Mouse (Mus musculus): ENCODE measurements around the gene Fanci. TPM values are rescaled to one million over a fixed set of nuclear protein-coding genes. Genes with fewer than 3 reads are reported as not detected.

Gene Fanci
- polyA plus RNA-seq, 1 experiment from 2014 or later: 14.5 TPM

- H3K4me2 ChIP-seq: no peak overlapping the region
- H3K27ac ChIP-seq: no peak overlapping the region
- no peaks in the 10 kb centered on the region for H3K9me3 ChIP-seq
- no peak overlapping the region for H3K9ac ChIP-seq
- H3K27me3 ChIP-seq: no peaks in the 10 kb centered on the region
- WGBS: 62% methylated on average over 5 of the region's 5 CpGs
- H3K36me3 ChIP-seq: no peaks in the 10 kb centered on the region
- no peak for ATAC-seq (ENCODE audit: borderline replicate concordance, extremely low read depth, low FRiP score, low TSS enrichment)
- peaks cover 10% of the 10 kb centered on the region; the same call in 1 of the 2 replicates for H3K4me1 ChIP-seq
- H3K4me3 ChIP-seq: no peak overlapping the region
Measured at GRCm38 (mm10) chr7:79390141-79390708, 1.5 kb upstream of the Fanci start.

DNA sequence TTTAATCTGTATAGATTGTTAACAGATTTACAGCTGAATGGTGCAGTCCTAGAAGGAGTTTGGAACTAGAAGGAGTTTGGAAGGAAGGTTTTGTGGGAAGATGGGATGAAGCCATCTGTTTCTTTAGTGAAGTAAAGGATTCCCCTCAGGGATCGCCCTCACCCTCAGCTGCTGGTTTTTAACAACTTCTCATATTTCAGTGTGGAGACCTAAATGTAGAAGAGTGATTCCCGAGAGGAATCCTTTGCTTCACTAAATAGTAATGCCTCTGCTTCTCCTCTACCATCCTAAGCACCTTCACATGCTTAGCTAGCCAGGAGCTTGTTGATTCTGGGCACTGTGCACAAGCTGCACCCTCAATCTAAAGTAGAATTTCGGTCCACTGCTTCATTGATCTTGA lies 258 bp upstream of the Fanci start:
- ATAC-seq (ENCODE audit: borderline replicate concordance, extremely low read depth, low FRiP score, low TSS enrichment): no peak
- Histone ChIP-seq H3K9me3 (no peaks in the 10 kb centered on the region), H3K36me3 (no peaks in the 10 kb centered on the region), H3K27me3 (no peaks in the 10 kb centered on the region), H3K9ac (peak overlapping the region; percentile 80), H3K4me1 (peaks cover 10% of the 10 kb centered on the region; the same call in 1 of the 2 replicates), H3K4me3 (peak overlapping the region; percentile 87), H3K4me2 (peak overlapping the region; percentile 96), H3K27ac (peak overlapping the region; percentile 90)
- WGBS: 2% methylated on average over 3 of the region's 3 CpGs

- WGBS: 43% methylated on average over 9 of the region's 9 CpGs
- Histone ChIP-seq H3K27me3 (no peaks in the 10 kb centered on the region), H3K4me2 (peak overlapping the region; percentile 96), H3K9ac (peak overlapping the region; percentile 80; the same call in 1 of the 2 replicates), H3K4me1 (peaks cover 10% of the 10 kb centered on the region; the same call in 1 of the 2 replicates), H3K9me3 (no peaks in the 10 kb centered on the region), H3K27ac (peak overlapping the region; percentile 90), H3K4me3 (peak overlapping the region; percentile 87), H3K36me3 (no peaks in the 10 kb centered on the region; the same call in 1 of the 2 replicates)
- ATAC-seq (ENCODE audit: borderline replicate concordance, extremely low read depth, low FRiP score, low TSS enrichment): peak; percentile 29; the same call in 1 of the 2 replicates
Measured at GRCm38 (mm10) chr7:79392860-79393513, 1.3 kb downstream of the Fanci start.

GRCm38 (mm10) chr7:79393924-79394323 lies 2.2 kb downstream of the Fanci start:
- H3K9ac ChIP-seq: no peak overlapping the region
- H3K27me3 ChIP-seq: no peaks in the 10 kb centered on the region
- no peak overlapping the region for H3K4me3 ChIP-seq
- no peak overlapping the region for H3K4me2 ChIP-seq
- H3K4me1 ChIP-seq: peaks cover 10% of the 10 kb centered on the region; the same call in 1 of the 2 replicates
- no peaks in the 10 kb centered on the region for H3K9me3 ChIP-seq
- 96% methylated on average over 7 of the region's 7 CpGs for WGBS
- ATAC-seq (ENCODE audit: borderline replicate concordance, extremely low read depth, low FRiP score, low TSS enrichment): no peak
- no peaks in the 10 kb centered on the region; the same call in 1 of the 2 replicates for H3K36me3 ChIP-seq
- H3K27ac ChIP-seq: no peak overlapping the region

GRCm38 (mm10) chr7:79394666-79395065 lies 2.9 kb downstream of the Fanci start:
- H3K4me3 ChIP-seq: no peak overlapping the region
- no peak overlapping the region for H3K9ac ChIP-seq
- H3K27me3 ChIP-seq: no peaks in the 10 kb centered on the region
- WGBS: 81% methylated on average over 7 of the region's 7 CpGs
- no peaks in the 10 kb centered on the region; the same call in 1 of the 2 replicates for H3K36me3 ChIP-seq
- H3K4me2 ChIP-seq: no peak overlapping the region
- peaks cover 10% of the 10 kb centered on the region; the same call in 1 of the 2 replicates for H3K4me1 ChIP-seq
- H3K27ac ChIP-seq: no peak overlapping the region
- H3K9me3 ChIP-seq: no peaks in the 10 kb centered on the region
- ATAC-seq (ENCODE audit: borderline replicate concordance, extremely low read depth, low FRiP score, low TSS enrichment): no peak

GRCm38 (mm10) chr7:79395186-79395585 lies 3.5 kb downstream of the Fanci start:
- no peak overlapping the region for H3K27ac ChIP-seq
- no peak overlapping the region for H3K4me3 ChIP-seq
- no peak overlapping the region for H3K9ac ChIP-seq
- WGBS: 77% methylated on average over 7 of the region's 7 CpGs
- no peaks in the 10 kb centered on the region for H3K27me3 ChIP-seq
- H3K4me2 ChIP-seq: no peak overlapping the region
- no peak for ATAC-seq (ENCODE audit: borderline replicate concordance, extremely low read depth, low FRiP score, low TSS enrichment)
- H3K4me1 ChIP-seq: peaks cover 10% of the 10 kb centered on the region; the same call in 1 of the 2 replicates
- H3K9me3 ChIP-seq: no peaks in the 10 kb centered on the region
- no peaks in the 10 kb centered on the region; the same call in 1 of the 2 replicates for H3K36me3 ChIP-seq

DNA sequence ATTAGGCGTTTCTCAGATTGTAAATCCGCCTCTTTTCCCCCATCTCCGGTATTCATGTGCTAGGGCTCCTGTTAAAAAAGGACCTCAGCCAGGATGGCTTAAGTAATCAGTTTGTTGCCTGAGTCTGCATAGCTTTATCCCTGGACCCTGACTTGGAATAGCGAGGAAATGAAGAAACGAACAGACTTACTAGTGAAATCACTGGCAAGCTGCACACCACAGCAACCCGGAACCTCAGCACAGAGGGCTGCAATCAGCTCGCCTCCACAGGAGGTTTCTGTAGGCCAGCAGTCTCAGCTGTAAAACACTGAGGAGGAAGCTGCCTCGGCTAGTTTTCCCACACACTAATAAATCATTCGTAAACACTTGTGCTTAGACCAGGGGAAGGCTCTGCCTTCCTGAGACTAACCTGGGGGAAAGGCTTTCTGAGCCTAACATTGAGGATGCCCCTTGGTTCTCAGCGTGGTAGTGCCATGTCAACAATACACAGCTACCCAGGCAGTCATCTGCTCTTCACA lies 5.8 kb downstream of the Fanci start:
- WGBS: 73% methylated on average over 10 of the region's 10 CpGs
- H3K4me3 ChIP-seq: no peak overlapping the region
- ATAC-seq (ENCODE audit: borderline replicate concordance, extremely low read depth, low FRiP score, low TSS enrichment): no peak

DNA sequence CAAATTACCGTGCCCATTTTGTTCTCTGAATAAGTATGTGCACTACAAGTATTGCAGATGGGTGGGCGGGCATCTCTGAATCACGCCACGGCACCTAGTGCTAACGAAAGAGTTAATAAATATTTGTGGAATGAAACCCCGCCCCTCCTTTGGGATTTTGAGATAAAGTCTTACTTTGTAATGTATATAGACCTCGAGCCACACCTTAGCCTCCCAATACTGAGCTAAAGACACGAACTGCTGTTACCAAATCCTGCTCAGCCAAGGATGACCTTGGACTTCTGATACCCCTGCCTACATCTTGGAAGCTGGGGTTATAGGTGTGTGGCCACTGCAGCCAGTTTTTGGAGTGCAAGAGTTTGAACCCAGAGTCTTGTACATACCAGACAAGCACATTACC lies 6.7 kb downstream of the Fanci start:
- WGBS: 58% methylated on average over 8 of the region's 8 CpGs
- H3K4me3 ChIP-seq: no peak overlapping the region
- H3K4me1 ChIP-seq: no peaks in the 10 kb centered on the region
- H3K27ac ChIP-seq: no peak overlapping the region
- no peaks in the 10 kb centered on the region; the same call in 1 of the 2 replicates for H3K36me3 ChIP-seq
- no peak for ATAC-seq (ENCODE audit: borderline replicate concordance, extremely low read depth, low FRiP score, low TSS enrichment)
- H3K27me3 ChIP-seq: no peaks in the 10 kb centered on the region
- no peak overlapping the region for H3K9ac ChIP-seq
- H3K4me2 ChIP-seq: no peak overlapping the region
- H3K9me3 ChIP-seq: no peaks in the 10 kb centered on the region

More for the DNA sequence above, 5.8 kb downstream of the Fanci start:
- no peaks in the 10 kb centered on the region for H3K9me3 ChIP-seq
- no peak overlapping the region for H3K4me2 ChIP-seq
- no peaks in the 10 kb centered on the region; the same call in 1 of the 2 replicates for H3K36me3 ChIP-seq
- peaks cover 5% of the 10 kb centered on the region; the same call in 1 of the 2 replicates for H3K4me1 ChIP-seq
- H3K9ac ChIP-seq: no peak overlapping the region
- H3K27ac ChIP-seq: no peak overlapping the region
- no peaks in the 10 kb centered on the region for H3K27me3 ChIP-seq

- Histone ChIP-seq H3K9ac (no peak overlapping the region), H3K27me3 (no peaks in the 10 kb centered on the region), H3K36me3 (no peaks in the 10 kb centered on the region; the same call in 1 of the 2 replicates), H3K9me3 (no peaks in the 10 kb centered on the region), H3K4me1 (no peaks in the 10 kb centered on the region), H3K27ac (no peak overlapping the region), H3K4me2 (no peak overlapping the region), H3K4me3 (no peak overlapping the region)
- ATAC-seq (ENCODE audit: borderline replicate concordance, extremely low read depth, low FRiP score, low TSS enrichment): no peak
- WGBS: 61% methylated on average over 12 of the region's 12 CpGs
Measured at GRCm38 (mm10) chr7:79398971-79399370, 7.2 kb downstream of the Fanci start.

- H3K4me3 ChIP-seq: no peak overlapping the region
- no peaks in the 10 kb centered on the region; the same call in 1 of the 2 replicates for H3K36me3 ChIP-seq
- 82% methylated on average over 3 of the region's 3 CpGs for WGBS
- H3K4me2 ChIP-seq: no peak overlapping the region
- no peak for ATAC-seq (ENCODE audit: borderline replicate concordance, extremely low read depth, low FRiP score, low TSS enrichment)
- H3K27me3 ChIP-seq: no peaks in the 10 kb centered on the region
- no peaks in the 10 kb centered on the region for H3K9me3 ChIP-seq
- H3K4me1 ChIP-seq: no peaks in the 10 kb centered on the region
- H3K27ac ChIP-seq: no peak overlapping the region
- H3K9ac ChIP-seq: no peak overlapping the region
Measured at GRCm38 (mm10) chr7:79400296-79400695, 8.6 kb downstream of the Fanci start.

GRCm38 (mm10) chr7:79414449-79415375 lies 23.0 kb downstream of the Fanci start:
- ATAC-seq (ENCODE audit: borderline replicate concordance, extremely low read depth, low FRiP score, low TSS enrichment): no peak
- no peaks in the 10 kb centered on the region for H3K9me3 ChIP-seq
- WGBS: 81% methylated on average over 18 of the region's 18 CpGs

More at GRCm38 (mm10) chr7:79414449-79415375, 23.0 kb downstream of the Fanci start:
- Histone ChIP-seq H3K36me3 (no peaks in the 10 kb centered on the region; the same call in 1 of the 2 replicates), H3K4me2 (no peak overlapping the region), H3K4me1 (no peaks in the 10 kb centered on the region), H3K9ac (no peak overlapping the region), H3K4me3 (no peak overlapping the region), H3K27me3 (no peaks in the 10 kb centered on the region), H3K27ac (no peak overlapping the region)
